Mouse (Mus musculus): ENCODE data around the gene Noa1.

DNA sequence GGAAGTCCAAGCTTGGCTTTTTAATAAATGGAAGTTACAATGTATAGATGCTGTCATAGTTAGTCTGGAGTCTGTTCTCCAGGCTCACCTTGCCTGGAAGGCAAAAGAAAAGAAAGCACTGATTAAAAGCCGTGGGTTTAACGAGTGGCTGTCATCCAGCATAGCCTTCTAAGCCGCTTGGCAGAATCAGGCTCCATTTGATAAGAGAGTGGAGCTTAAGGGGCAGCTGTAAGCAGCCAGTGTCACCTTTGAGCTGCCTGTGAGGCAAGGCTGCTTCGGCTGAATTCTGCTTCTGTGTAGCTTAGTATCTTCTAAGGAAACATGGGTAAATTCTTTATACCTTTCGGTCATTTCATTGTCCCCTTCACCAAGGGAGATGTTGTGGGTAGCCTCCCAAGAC, 23.0 kb downstream of the Noa1 start:
- TF ChIP-seq CTCF (IDR thresholded peaks at IDR 0.05; ENCODE audit: extremely low read depth, insufficient read length, insufficient replicate concordance, low read depth, low read length) (no peak), POLR2A (IDR thresholded peaks at IDR 0.05; ENCODE audit: low read depth, low read length) (no peak)

Measured in small intestine, adult 2 months (tissue).